Mouse (Mus musculus) thymus, adult 2 months (tissue): Measurements from ENCODE around the gene Pbx2.

Experiments
- CTCF ChIP-seq: fragments of 200-500 bp; IDR thresholded peaks from 2 replicates; pipeline ENCODE4 v1.5.1; 2012; ENCODE audit warnings: mild to moderate bottlenecking, control low read depth, low read length, moderate library complexity, borderline replicate concordance; ENCODE audit not compliant: control insufficient read depth, poor library complexity, insufficient read depth; ENCODE audit errors: extremely low read depth
- POLR2A ChIP-seq: fragments of 200-500 bp; IDR thresholded peaks from 2 replicates; pipeline ENCODE4 v1.6.1; 2012; ENCODE audit warnings: mild to moderate bottlenecking, low read length, control low read depth, moderate library complexity; ENCODE audit not compliant: control insufficient read depth, poor library complexity, insufficient read depth; ENCODE audit errors: extremely low read depth

DNA sequence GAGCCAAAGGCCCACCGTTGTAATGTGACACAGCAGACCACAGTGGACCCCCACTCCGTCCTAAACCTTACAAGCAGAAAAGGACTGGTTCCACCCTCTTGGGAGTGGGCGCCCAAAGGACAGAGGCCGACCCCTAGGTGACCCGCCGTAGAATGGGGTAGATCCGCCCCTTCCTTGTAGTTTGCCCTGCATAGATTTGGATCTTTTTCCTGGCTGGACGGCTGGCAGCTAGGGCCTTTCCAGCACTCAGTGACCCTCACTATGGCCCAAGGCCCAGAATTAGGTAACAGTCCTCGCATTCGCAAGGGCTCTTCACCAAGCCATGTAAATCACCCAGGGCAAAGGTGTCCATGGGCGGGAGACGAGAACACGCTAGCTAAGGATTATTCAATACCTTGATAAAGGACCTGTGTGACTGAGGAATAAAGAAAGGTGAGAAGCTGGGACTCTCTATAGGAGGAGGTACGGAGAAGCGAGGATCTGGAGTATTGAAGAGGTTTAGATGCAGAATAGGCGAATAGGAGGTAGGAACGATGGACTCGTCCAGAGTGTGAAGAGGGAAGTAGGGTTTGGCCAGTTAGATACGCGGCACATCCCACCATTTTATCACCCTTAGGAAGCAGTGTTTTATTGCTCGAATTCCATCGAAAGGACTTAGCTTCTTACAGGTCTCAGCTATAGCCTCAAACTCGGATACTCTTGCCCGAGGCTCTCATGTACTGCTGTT is 13.6 kb downstream of the Pbx2 start:
- TF ChIP-seq POLR2A (no peak), CTCF (no peak)
